Mouse (Mus musculus) erythroblast, embryonic 14.5 days (primary cell): ENCODE measurements around the gene Pold4.

Source experiments
- GATA1 ChIP-seq: IDR thresholded peaks from 2 replicates; pipeline ENCODE4 v1.6.1; 2012; ENCODE audit warnings: low read length, inconsistent platforms, mixed read lengths
- TAL1 ChIP-seq: IDR thresholded peaks from 3 replicates; pipeline ENCODE4 v1.6.1; 2012; ENCODE audit warnings: low read length, inconsistent platforms, mixed read lengths

DNA sequence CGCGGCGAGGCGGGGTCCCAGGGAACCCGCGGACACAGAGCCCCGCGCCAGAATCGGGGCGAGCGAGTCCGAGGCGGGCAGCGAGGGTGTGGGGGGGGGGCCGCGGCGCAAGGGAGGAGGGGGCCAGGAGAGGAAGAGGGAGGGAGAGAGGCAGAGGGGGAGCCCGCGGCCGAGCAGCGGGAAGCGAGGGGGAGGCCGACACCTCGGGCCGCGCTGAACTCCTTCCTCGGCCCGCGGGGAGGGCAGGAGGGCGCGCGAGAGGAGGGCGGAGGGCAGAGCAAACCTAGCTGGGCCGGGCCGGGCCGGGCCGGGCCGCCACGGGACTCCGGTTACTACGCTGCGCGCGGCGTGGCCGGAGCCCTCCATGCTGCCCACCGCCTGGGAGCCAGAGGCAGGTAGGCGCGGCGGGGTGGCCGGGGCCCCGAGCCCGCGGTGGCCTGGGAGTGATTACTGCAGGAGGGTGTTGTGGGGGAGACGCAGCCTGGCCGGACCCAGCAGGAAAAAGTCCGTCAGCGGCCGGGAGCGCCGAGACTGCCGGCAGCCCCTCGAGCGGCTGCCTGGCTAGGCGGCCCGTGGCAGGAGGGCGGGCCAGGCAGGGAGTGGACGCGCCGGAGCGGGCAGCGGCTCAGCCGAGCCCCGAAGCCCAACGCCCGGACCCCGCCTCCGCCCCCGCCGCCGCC is 16.8 kb upstream of the Pold4 start:
- TF ChIP-seq TAL1 (no peak), GATA1 (no peak)
